Mouse (Mus musculus): ENCODE measurements around the gene Sbf2. TPM values are rescaled to one million over a fixed set of nuclear protein-coding genes. Genes with fewer than 3 reads are reported as not detected.

The Sbf2 gene
- total and polyA plus RNA-seq, 2 experiments from 2014 or later = 21.3 to 64.6 TPM

DNA sequence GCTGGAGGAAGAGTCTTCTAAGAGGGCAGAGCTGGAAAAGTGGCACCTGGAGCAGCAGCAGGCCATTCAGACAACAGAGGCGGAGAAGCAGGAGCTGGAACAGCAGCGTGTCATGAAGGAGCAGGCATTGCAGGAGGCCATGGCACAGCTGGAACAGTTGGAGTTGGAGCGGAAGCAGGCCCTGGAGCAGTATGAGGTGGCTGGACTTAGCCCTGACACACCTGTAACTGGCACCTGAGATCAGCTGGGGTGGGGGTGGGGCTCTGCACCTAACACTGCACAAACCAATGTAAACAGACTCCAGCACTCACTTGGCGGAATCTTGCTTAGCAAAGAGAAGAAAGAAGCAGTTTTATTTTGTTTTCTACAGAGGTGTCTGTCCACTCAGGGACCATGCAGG, 335.5 kb downstream of the Sbf2 start:
- H3K4me1 ChIP-seq (ENCODE audit: control insufficient read depth, insufficient read depth) = no peaks in the 10 kb centered on the region
- no peak overlapping the region for H3K4me2 ChIP-seq (ENCODE audit: low read depth, low read length)
- ATAC-seq (ENCODE audit: insufficient read depth, low read depth) = no peak
- peaks cover 65% of the 10 kb centered on the region for H3K36me3 ChIP-seq (replicated peaks; ENCODE audit: control insufficient read depth, insufficient read depth, low read length)
- H3K9me3 ChIP-seq (replicated peaks; ENCODE audit: control insufficient read depth, low read length) = no peaks in the 10 kb centered on the region
- H3K9ac ChIP-seq (replicated peaks; ENCODE audit: low read depth, low read length) = no peak overlapping the region
- H3K4me3 ChIP-seq (ENCODE audit: low read depth, low read length) = no peak overlapping the region
- no peak overlapping the region for H3K27ac ChIP-seq (ENCODE audit: low read depth)
- WGBS = 94% methylated on average over 4 of the region's 4 CpGs
- DNase-seq (ENCODE audit: low spot score) = no peak
- no peaks in the 10 kb centered on the region for H3K27me3 ChIP-seq (ENCODE audit: control insufficient read depth, insufficient read depth, low read length)
- TF ChIP-seq CTCF (IDR thresholded peaks at IDR 0.05; ENCODE audit: low read depth) = no peak
- TF ChIP-seq EP300 (IDR thresholded peaks at IDR 0.05; ENCODE audit: low read depth) = no peak

- TF ChIP-seq EP300 (IDR thresholded peaks at IDR 0.05; ENCODE audit: low read depth) = no peak
- TF ChIP-seq CTCF (IDR thresholded peaks at IDR 0.05; ENCODE audit: low read depth) = no peak
Measured at GRCm38 (mm10) chr7:110277734-110278245, 336.9 kb downstream of the Sbf2 start.

GRCm38 (mm10) chr7:110272434-110272833, 342.3 kb downstream of the Sbf2 start:
- peaks cover 50% of the 10 kb centered on the region for H3K36me3 ChIP-seq (replicated peaks; ENCODE audit: control insufficient read depth, insufficient read depth, low read length)
- no peaks in the 10 kb centered on the region for H3K27me3 ChIP-seq (ENCODE audit: control insufficient read depth, insufficient read depth, low read length)

More at GRCm38 (mm10) chr7:110277734-110278245, 336.9 kb downstream of the Sbf2 start:
- DNase-seq (ENCODE audit: low spot score) (no peak), ATAC-seq (ENCODE audit: insufficient read depth, low read depth) (no peak)
- no peak overlapping the region for H3K4me2 ChIP-seq (ENCODE audit: low read depth, low read length)
- no peak overlapping the region for H3K9ac ChIP-seq (replicated peaks; ENCODE audit: low read depth, low read length)
- no peak overlapping the region for H3K27ac ChIP-seq (ENCODE audit: low read depth)
- no peaks in the 10 kb centered on the region for H3K9me3 ChIP-seq (replicated peaks; ENCODE audit: control insufficient read depth, low read length)
- H3K36me3 ChIP-seq (replicated peaks; ENCODE audit: control insufficient read depth, insufficient read depth, low read length) = peaks cover 77% of the 10 kb centered on the region
- no peaks in the 10 kb centered on the region for H3K4me1 ChIP-seq (ENCODE audit: control insufficient read depth, insufficient read depth)
- 90% methylated on average over 5 of the region's 5 CpGs for WGBS
- no peak overlapping the region for H3K4me3 ChIP-seq (ENCODE audit: low read depth, low read length)
- H3K27me3 ChIP-seq (ENCODE audit: control insufficient read depth, insufficient read depth, low read length) = no peaks in the 10 kb centered on the region

GRCm38 (mm10) chr7:110271814-110272213, 342.9 kb downstream of the Sbf2 start:
- H3K36me3 ChIP-seq (replicated peaks; ENCODE audit: control insufficient read depth, insufficient read depth, low read length) = peaks cover 46% of the 10 kb centered on the region
- ATAC-seq (ENCODE audit: insufficient read depth, low read depth) = no peak

More at GRCm38 (mm10) chr7:110272434-110272833, 342.3 kb downstream of the Sbf2 start:
- WGBS = 76% methylated on average over 4 of the region's 4 CpGs
- DNase-seq (ENCODE audit: low spot score) = no peak
- no peak overlapping the region for H3K4me2 ChIP-seq (ENCODE audit: low read depth, low read length)
- H3K4me3 ChIP-seq (ENCODE audit: low read depth, low read length) = no peak overlapping the region
- peak overlapping the region; percentile 23; the same call in 1 of the 2 replicates for H3K27ac ChIP-seq (ENCODE audit: low read depth)
- H3K9ac ChIP-seq (replicated peaks; ENCODE audit: low read depth, low read length) = no peak overlapping the region
- no peaks in the 10 kb centered on the region for H3K4me1 ChIP-seq (ENCODE audit: control insufficient read depth, insufficient read depth)
- TF ChIP-seq CTCF (IDR thresholded peaks at IDR 0.05; ENCODE audit: low read depth) (no peak), EP300 (IDR thresholded peaks at IDR 0.05; ENCODE audit: low read depth) (no peak)
- ATAC-seq (ENCODE audit: insufficient read depth, low read depth) = no peak
- no peaks in the 10 kb centered on the region for H3K9me3 ChIP-seq (replicated peaks; ENCODE audit: control insufficient read depth, low read length)

DNA sequence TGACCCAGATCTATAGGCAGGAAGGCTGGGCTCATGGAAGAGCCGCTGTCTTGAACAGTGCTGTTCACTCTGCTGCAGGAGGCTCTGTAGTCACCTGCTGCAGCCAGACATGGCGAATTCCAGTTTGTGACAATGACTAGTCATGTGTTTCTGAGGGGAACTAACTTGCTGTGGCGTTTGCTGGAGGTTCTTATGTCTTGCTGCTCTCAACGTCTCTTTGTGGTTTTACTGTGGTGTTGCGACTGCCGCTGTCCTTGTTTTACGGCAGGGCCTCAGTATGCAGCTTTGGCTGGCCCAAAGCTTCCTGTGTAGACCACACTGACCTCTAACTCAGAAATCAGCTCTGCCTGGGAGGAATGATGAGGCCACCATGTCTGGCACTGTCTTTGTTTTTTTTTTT, 344.3 kb downstream of the Sbf2 start:
- Histone ChIP-seq H3K36me3 (replicated peaks; ENCODE audit: control insufficient read depth, insufficient read depth, low read length) (peaks cover 35% of the 10 kb centered on the region), H3K9ac (replicated peaks; ENCODE audit: low read depth, low read length) (no peak overlapping the region), H3K4me2 (ENCODE audit: low read depth, low read length) (no peak overlapping the region), H3K4me1 (ENCODE audit: control insufficient read depth, insufficient read depth) (no peaks in the 10 kb centered on the region), H3K9me3 (replicated peaks; ENCODE audit: control insufficient read depth, low read length) (no peaks in the 10 kb centered on the region), H3K27ac (ENCODE audit: low read depth) (no peak overlapping the region), H3K27me3 (ENCODE audit: control insufficient read depth, insufficient read depth, low read length) (no peaks in the 10 kb centered on the region), H3K4me3 (ENCODE audit: low read depth, low read length) (no peak overlapping the region)
- DNase-seq (ENCODE audit: low spot score) = no peak
- no peak for TF ChIP-seq EP300 (IDR thresholded peaks at IDR 0.05; ENCODE audit: low read depth)
- TF ChIP-seq CTCF (IDR thresholded peaks at IDR 0.05; ENCODE audit: low read depth) = no peak
- WGBS = 88% methylated on average over 7 of the region's 7 CpGs
- ATAC-seq (ENCODE audit: insufficient read depth, low read depth) = no peak

More at GRCm38 (mm10) chr7:110271814-110272213, 342.9 kb downstream of the Sbf2 start:
- Histone ChIP-seq H3K9ac (replicated peaks; ENCODE audit: low read depth, low read length) (no peak overlapping the region), H3K4me2 (ENCODE audit: low read depth, low read length) (no peak overlapping the region), H3K27ac (ENCODE audit: low read depth) (peak overlapping the region; percentile 23; the same call in 1 of the 2 replicates), H3K4me1 (ENCODE audit: control insufficient read depth, insufficient read depth) (no peaks in the 10 kb centered on the region), H3K4me3 (ENCODE audit: low read depth, low read length) (no peak overlapping the region), H3K27me3 (ENCODE audit: control insufficient read depth, insufficient read depth, low read length) (no peaks in the 10 kb centered on the region), H3K9me3 (replicated peaks; ENCODE audit: control insufficient read depth, low read length) (no peaks in the 10 kb centered on the region)
- no peak for DNase-seq (ENCODE audit: low spot score)
- 61% methylated on average over 9 of the region's 9 CpGs for WGBS
- no peak for TF ChIP-seq EP300 (IDR thresholded peaks at IDR 0.05; ENCODE audit: low read depth)
- no peak for TF ChIP-seq CTCF (IDR thresholded peaks at IDR 0.05; ENCODE audit: low read depth)

DNA sequence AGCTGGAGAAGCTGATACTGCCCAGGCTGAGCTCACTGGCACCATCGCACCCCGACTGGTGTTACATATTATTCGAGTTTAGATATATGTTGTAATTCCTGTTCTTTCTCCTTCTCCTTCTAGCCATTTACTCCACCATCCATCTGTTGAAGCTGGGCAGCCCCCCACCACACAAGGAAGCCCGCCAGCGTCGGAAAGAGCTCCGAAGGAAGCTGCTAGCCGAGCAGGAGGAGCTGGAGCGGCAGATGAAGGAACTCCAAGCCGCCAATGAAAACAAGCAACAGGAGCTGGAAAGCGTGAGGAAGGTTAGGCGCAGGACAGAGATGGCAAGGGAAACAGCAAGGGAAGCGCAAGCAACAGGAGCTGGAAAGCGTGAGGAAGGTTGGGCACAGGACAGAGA, 344.9 kb downstream of the Sbf2 start:
- DNase-seq (ENCODE audit: low spot score) (no peak), ATAC-seq (ENCODE audit: insufficient read depth, low read depth) (no peak)
- Histone ChIP-seq H3K4me1 (ENCODE audit: control insufficient read depth, insufficient read depth) (no peaks in the 10 kb centered on the region), H3K36me3 (replicated peaks; ENCODE audit: control insufficient read depth, insufficient read depth, low read length) (peaks cover 31% of the 10 kb centered on the region), H3K27me3 (ENCODE audit: control insufficient read depth, insufficient read depth, low read length) (no peaks in the 10 kb centered on the region), H3K27ac (ENCODE audit: low read depth) (no peak overlapping the region), H3K4me2 (ENCODE audit: low read depth, low read length) (no peak overlapping the region), H3K9ac (replicated peaks; ENCODE audit: low read depth, low read length) (no peak overlapping the region), H3K9me3 (replicated peaks; ENCODE audit: control insufficient read depth, low read length) (no peaks in the 10 kb centered on the region), H3K4me3 (ENCODE audit: low read depth, low read length) (no peak overlapping the region)
- WGBS = 72% methylated on average over 14 of the region's 14 CpGs
- TF ChIP-seq EP300 (IDR thresholded peaks at IDR 0.05; ENCODE audit: low read depth) (no peak), CTCF (IDR thresholded peaks at IDR 0.05; ENCODE audit: low read depth) (no peak)

Measured in heart, postnatal 0 days (tissue).